Mouse (Mus musculus) heart, postnatal 4 days (tissue): ENCODE data around the gene Cdkal1. TPM values are rescaled to one million over a fixed set of nuclear protein-coding genes. Genes with fewer than 3 reads are reported as not detected.

Experiments
- DNase-seq: peaks from one replicate; pipeline ENCODE4 v3.0.0; 2021
- total RNA-seq, 2 experiments: library from RNA; stranded (reverse); gene quantifications; 2 replicates each; pipeline ENCODE4 v1.2.3; 2021

Gene Cdkal1
- total RNA-seq, 2 experiments from 2014 or later: 36.4 to 39.5 TPM

DNA sequence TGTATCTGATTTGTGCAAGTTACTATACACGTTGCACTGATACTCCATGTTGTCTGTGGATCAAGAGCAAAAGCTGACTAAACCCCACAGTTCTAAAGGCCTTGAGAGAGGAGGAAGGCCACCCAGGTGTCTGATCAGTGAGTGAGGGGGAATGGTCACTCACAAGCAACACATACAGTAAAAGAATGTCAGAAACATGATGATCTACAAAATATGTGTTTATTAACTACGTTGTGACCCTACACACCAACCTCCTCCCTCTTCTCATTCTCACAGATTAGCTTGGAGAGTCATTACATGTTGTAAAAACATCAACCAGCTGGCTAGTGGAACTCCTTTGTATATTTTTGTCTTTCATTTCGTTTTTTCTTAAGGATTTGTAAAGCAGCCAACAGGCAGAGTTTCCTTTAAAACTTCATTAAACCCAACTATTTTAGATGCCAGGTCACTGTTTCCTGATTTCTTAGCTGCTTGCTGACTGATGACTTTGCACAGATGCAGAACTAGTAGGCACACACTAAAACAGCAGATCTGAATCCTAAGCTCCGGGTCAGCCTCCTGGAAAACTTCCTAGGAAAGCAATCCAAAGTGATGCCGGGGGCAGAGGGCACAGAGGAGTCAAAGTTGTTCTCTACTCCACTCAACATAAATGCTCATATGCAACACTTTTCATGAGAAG is 157.0 kb downstream of the Cdkal1 start:
- no peak for DNase-seq

DNA sequence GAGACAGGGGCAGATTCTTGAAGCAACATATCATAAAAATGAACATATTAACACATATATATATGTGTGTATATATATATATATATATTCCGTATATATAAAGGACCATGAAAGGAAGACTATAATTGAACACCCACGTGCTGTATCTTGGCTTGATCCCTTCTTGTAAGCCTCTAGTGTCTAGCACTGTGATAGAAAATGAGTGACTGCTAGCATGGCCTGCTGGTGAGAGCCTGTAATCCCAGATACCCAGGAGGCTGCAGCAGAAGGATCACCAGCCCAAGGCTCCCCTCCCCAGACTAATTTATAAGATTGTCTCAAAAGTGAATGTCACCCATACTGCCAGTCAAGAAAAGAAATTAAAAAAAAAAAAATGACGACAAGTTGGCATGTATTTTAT is 158.2 kb downstream of the Cdkal1 start:
- DNase-seq: no peak

DNA sequence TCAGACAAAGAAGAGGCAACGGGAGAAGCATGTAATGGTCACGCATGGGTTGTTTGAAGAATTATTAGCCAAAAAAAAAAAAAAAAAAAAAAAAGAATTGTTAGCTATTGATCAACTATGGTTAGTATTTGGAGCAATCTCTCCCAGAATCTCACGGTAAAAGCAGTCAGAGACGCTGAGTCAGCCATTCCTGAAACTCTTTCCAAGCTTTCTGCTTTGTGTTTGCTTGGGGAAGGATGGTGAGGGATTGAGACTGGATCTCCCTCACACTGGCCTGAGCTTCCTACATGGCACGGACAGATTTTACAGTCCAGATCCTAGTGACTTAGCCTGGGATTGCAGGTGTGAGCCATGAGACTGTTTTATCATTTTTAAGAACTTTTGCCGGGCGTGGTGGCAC is 164.7 kb downstream of the Cdkal1 start:
- no peak for DNase-seq

DNA sequence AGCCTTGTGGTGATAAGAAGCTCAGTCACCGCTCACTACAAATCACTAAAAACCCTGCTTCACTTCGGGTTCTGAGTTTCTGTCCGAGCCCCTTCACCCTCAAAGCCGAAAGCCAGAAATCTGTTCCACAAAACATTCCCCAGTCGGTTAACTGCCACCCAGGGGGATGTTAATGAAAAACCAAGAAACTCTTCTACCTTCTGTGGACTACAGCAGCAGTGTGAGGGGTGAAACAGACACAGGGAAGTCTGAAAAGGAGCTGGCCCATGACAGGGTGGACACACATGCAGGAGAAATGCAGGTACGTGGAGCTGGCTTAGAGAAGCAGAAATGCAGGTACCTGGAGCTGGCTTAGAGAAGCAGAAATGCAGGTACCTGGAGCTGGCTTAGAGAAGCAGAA is 166.6 kb downstream of the Cdkal1 start:
- DNase-seq: no peak

DNA sequence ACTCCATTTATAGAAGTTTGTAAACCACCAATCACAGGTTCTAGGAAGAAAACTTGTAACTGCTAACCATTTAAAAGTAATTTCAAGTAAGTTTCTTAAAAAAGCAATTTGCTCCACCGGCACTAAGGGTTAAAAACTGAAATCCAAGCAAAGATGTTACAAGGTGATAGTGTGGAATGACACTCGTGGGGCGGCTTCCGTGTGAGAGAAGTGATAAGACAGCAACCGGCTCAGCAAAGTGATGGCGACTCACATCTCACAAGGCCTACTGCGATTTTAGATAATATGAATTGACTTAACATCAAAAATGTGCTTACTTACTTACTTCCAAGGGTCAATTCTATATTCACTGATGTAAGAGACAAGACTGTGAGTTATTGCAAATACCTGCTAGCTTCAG is 167.6 kb downstream of the Cdkal1 start:
- no peak for DNase-seq

DNA sequence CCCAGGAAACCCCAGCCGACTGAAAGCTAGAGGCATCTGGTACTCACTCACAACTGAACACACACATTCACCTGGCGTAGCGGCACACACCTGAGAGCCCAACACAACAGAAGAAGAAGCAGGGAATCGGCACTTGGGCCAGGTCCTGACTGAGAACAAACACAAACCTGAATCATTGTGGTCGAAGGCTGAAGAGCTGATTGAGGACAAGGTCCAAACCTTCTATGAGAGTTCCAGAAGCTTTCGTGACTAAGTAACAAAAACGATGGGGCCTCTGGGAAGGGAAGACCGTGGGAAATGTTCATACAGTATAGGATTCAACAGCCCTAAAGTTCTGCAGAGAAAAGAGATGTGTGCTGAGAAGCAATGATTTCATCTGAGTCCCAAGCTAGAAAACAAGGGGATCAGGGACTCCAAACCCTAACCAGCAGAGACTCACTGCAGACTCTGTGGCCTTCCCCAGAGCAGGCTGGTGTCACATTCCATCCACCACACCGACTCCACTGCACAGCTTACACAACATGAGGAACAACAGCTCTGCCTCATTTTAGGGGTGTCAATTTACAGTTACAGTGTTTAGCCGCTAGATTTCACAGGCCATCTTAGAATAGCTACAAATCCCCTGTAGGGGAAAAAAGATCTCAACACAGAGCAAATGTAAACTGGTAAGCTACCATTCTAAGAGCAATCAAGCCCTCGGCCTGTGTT is 175.8 kb downstream of the Cdkal1 start:
- no peak for DNase-seq

DNA sequence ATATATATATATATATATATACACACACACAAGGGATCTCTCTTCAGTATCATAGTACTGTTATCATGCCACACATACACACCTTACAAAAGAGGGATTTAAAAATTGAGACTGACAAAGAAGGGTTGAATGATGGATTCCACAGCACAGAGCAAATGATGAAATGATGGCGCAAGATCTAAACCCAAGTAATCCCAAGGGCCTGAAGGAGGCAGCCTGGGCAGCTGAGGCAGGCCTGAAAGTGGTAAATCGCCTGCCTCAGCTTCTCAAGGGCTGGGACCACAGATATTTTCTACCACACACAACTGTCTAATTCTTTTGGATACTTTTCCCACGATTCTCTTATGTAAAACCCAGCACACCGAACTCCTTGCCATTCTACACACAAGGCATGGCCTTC is 177.9 kb downstream of the Cdkal1 start:
- no peak for DNase-seq

DNA sequence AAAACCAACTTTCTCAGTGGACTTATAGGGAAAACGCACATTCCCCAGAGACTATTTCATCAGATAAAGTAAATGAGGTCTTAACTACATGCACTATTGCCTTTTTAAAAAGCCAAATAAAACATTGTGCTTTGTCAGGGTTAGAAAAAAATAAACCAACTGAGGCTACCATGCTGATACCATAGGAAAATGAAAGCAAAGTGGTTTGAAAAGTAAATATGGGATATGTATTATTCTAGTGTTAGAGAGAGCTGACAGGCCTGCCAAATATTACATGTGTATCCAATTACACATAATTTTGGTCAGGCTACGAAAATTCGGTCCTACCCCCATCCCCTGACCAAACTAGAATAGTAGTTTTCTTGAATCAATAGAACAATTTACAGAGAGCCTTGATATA is 184.8 kb downstream of the Cdkal1 start:
- DNase-seq: no peak

DNA sequence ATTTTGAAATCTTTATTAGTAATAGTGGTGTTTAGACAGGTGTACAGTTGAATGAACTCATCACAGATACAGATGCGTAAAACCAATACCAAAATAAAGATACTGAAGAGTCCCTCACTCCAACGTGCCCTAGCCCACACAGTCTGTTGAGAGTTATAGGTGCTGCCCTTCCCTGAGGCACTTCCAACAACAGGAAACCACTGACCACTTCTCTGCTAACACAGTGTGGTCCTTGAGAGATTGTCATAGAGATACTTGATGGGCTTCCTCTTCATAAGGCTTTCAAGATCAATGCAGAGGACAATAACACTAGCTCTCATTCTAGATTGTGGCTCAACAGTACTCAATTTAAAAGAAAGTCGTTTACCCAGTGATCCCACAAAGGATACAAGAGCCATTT is 191.6 kb downstream of the Cdkal1 start:
- no peak for DNase-seq

DNA sequence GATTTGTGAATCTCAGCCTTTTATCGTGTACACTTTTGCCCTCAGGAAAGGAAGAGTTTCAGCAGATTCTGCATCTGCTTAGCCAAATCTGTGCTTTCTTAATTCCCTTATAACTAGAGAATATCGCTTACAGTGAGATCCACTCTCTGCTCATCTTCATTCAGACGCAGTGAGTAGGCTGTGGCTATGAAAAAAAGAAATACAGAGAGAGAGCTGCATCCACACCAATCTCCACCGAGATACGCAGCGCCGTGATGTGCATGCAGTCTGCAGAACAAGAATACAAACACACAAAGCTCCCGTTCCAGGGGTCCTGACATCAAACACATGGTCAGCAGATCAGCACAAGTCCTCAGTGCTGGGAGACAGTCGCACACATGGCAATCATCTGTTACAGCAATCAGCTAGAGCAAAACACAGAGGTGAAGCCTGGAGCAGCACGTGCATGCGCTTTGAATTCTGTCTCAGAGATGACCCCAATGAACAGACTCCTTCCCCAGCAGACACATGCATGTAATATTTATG is 199.6 kb downstream of the Cdkal1 start:
- no peak for DNase-seq

DNA sequence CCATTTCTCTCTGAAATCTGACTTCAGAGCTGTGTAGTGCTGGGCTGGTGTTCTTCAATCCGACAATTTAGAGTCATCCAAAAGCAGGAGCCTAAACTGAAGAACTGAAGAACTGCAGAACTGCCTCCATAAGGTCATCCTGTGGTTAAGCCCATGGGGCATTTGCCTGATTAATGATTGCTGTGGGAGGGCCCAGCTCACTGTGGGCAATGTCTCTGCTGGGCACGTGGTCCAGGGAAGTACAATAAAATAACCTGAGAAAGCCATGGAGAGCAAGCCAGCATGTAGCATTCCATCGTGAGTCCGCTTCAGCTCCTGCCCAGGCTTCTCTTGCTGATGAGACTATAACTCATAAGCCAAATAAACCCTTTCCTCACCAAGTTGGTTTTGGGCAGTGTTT is 202.1 kb downstream of the Cdkal1 start:
- no peak for DNase-seq

DNA sequence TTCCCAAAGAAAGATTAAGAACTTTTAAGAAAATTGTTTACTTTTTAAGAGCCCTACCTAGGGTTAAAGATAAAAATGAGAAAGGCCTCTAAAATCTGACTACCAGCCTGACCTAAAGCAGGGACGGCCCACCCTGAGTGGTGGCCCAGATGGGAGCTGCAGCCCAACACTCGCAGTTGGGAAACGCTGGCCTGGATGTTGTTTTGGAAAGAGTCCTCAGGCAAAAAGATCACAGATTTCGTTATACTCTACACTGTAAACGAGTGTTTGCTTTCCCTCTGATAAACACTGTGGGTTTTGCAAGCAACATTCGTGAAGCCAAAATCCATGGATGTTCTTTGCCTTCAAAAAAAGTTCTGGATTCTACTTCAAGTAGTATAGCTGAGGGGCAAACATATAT is 202.7 kb downstream of the Cdkal1 start:
- DNase-seq: no peak

DNA sequence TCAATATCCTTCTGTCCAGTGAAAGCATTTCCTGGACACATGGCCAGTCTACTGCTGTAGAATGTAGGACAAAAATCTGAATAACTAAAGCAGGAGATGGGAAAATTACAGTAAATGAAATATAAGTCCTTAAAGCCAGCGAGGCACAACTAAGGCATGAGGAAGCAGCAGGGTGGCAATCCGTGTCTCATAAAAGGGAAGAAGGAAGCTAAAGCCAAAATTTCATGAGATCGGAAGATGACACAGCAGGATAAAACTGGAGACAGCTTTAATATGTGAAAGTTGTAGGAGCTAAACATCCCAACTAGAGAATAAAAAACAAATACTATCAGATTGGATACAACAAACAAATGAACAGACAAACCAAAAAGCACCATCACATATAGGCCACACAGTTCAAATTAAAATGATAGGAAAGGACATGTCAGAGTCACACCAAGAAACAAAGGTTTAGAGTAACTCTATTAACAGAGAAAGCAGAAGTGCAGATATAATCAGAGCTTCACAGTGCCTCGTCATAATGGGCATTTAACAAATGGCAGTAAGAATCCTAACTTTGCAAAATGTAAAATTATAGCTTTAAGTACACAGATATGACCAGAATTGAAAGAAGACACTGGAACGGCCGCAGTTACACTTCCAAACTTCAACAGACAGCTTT is 204.8 kb downstream of the Cdkal1 start:
- no peak for DNase-seq

DNA sequence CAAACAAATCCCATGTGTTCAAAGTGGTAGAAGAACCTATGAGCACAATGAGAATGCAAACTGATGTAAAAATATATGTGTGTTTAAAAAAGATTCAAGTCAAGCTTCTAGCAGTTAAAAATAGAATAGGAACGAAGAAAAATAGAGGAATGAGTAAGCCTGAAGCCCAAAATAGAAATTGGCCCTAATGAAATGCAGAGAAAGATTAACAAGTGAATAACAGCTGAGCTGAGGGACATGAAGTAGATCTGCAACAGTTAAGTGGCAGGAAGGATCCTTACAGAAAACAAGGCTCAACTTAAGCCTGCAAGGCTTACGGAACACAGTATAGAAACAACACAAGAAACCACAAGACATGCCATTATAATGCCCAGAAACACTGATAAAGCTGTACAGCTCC is 205.9 kb downstream of the Cdkal1 start:
- DNase-seq: no peak

DNA sequence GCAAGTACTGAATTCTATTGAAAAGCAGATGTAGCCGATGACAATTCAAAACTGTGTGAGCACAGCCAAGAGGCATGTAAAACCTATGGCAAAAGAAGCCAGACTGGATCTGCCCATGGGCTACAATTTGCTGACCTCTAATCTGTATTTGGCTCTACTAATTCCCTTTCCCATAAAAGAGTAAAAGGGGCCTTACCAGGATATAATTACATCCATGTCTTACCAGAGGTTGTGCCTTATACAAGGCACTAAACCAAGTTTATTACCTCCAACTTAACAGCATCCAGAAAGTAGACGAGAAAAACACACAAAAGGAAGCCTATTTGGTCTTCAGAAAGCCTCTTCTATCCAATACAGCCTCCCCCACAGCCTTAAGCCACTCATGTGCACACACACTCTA is 213.2 kb downstream of the Cdkal1 start:
- no peak for DNase-seq

DNA sequence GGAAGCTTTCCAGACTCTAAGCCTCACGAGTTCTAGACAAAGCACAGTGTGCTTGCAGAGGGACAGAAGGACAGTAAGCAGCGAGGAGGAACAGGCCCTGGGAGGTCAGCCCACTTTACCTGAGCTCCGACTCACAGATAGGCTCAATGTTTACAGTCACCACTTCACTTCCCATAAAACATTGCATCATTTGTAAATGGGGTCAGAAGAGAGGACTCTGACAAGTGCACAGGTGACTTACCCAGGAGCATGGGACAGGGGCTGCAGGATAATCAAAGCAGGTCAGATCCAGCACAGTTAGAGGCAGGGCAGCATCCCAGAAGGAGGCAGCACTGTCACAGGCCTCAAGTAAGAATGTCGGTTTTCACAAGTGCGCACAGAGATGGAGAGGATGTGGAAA is 214.3 kb downstream of the Cdkal1 start:
- DNase-seq: no peak

DNA sequence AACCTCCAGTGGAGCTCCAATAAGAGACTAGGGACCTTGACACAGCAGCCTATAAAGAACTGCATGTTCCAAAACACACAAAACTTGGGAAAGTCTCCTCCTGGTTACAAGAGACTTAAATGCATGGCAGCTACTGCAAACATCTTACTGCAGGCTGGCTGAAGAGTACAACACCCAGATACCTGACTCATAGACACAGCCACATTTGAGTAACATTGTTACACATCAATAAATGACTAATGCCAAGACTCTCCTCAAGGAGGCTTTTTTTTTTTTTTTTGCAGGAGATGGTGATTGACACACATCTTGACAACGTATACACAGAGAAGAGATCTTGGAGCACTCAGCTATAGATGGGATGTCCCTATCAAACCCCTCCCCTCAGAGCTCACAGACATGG is 215.3 kb downstream of the Cdkal1 start:
- no peak for DNase-seq

DNA sequence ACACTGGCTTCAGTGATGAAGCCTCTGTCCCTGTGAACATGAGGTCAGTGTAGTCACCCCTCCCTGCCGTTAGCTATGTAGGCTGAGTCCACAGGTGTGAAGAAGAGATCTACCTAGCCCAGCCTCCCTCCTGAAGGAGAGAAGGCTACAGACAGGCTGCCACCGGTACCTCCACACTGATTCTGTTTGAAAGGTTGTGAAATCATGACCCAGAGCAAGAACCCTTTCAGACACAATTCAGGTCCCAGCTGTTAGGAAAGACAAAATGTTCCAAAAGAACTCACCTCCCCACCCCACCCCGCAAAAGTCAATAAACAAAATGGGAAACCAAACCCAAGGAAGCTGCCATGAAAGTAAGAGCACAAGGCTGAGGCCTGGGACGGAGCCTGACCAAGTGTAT is 217.2 kb downstream of the Cdkal1 start:
- DNase-seq: no peak

DNA sequence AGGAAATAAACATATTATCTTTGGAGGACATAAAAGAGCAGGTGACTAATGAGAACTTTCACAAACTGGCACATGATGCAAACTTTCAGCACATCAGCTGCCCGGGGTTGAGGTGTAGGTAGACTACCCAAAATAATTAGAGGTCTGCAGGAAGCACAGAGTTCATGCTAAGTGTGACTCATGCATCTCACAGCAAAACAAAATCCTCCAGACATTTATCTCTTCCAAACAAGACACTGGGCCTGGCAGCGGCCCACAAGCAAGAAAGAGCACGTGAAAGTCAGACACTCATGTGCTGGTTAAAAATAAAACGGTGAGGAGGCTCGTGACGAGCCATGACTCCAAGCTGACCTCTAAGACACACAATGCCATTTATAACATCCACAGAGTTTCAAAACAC is 217.7 kb downstream of the Cdkal1 start:
- DNase-seq: peak; percentile 72

DNA sequence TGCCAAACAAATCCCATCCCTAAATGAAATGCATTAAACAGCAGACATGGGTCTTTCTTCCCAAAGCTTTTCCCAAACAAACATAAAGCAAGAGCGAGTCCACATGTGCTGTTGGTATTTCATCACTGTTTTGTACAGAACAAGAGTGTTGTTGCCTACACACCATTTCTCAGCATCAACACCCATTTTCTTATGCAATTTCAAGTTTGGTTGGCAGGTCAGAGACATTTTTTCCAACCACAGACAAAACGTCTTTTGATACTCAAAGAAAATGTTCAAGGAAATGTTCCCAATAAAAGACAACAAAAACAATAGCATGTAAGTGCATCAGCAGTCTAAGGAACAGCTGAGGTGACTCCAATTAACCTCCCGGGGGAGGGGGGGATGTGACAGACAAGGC is 219.9 kb downstream of the Cdkal1 start:
- no peak for DNase-seq

DNA sequence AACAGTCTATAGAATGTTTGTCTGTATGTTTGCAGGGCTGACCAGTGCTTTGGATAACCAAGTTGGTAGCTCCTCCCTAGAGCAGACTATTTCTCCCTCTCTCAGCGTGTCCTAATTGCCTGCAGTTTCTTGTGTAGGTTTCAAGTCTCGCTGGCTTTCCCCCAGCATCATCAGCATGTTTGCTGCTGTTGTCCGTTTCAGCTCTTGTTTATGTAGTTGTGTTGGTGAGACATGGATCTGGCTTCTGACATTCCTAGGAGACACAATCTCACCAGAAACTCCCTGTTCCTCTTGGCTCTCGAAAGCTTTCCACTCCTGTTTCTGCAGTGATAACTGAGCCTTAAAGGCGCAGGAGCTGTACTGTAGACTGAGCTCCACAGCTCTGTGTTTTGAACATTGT is 224.1 kb downstream of the Cdkal1 start:
- DNase-seq: peak; percentile 35

DNA sequence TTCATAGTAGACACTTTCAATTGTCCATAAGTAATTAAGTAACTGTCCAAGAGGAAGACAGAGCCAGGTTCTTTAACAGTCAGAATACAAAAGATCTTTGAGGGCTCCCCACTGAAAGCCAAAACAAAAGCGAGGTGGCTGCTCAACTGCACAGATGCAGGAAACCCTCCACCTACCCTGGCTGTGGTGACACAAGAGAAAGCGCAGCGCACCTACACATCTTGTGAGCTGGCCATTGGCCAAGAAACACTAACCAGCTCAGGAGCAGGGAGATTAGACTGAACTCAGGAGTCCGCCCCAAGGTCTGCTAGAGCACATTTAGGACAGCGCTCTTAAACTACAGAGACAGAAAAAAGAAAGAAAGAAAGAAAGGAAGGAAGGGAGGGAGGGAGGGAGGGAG is 226.9 kb downstream of the Cdkal1 start:
- peak; percentile 80 for DNase-seq

DNA sequence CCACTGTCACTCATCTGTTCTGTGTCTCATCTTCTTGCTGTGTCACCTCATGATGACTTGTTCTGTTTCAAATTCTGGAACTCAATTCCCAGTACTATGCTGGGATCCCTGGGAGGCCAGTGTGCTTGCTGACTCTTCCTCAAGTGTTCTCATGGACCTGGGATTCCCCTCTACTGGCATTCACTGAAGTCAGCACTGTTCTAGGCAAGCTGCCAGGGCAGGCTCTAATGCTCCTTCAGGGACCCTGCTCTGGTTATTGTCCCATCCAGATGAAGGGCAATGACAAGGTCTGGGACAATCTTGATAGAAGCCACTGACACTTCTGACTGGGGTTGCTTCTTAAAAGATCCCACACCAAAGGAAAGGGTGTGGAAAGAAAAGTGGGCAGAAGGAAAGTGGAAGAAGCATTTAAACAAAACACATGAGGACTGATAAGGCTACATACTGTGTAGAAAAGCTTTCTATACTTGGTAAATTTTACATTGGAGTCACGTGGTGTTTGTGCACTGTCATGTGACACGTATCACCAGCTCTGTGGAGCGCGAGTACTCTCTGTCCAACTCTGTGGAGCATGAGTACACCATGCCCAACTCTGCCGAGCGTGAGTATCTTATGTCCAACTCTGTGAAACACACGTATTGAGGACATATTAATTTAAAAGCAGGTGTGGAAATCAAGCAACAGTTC is 227.9 kb downstream of the Cdkal1 start:
- peak; percentile 90 for DNase-seq
